Mouse (Mus musculus) heart, embryonic 16.5 days (tissue): ENCODE measurements around the gene 2310009B15Rik. TPM values are rescaled to one million over a fixed set of nuclear protein-coding genes. Genes with fewer than 3 reads are reported as not detected.

Source experiments
- ATAC-seq: fragments of 200-750 bp; cut with Nextera tagmentation; replicated peaks from 2 replicates; pipeline ENCODE4 v1.8.0; 2017; ENCODE audit warnings: moderate number of reproducible peaks; ENCODE audit not compliant: insufficient read depth, low FRiP score; ENCODE audit errors: extremely low read depth
- H3K27ac ChIP-seq: fragments of 300-500 bp; sonication (generic); 2 replicates; pipeline ENCODE4 v1.5.1; 2014; ENCODE audit warnings: mild to moderate bottlenecking, low read length, control low read depth, moderate library complexity
- H3K27me3 ChIP-seq: fragments of 300-500 bp; sonication (generic); 2 replicates; pipeline ENCODE4 v1.6.1; 2014; ENCODE audit warnings: low read length, mixed read lengths; ENCODE audit not compliant: control insufficient read depth, insufficient read depth
- H3K36me3 ChIP-seq: fragments of 300-500 bp; sonication (generic); 2 replicates; pipeline ENCODE4 v1.6.1; 2014; ENCODE audit not compliant: control insufficient read depth, insufficient read depth
- H3K4me1 ChIP-seq: fragments of 300-500 bp; sonication (generic); 2 replicates; pipeline ENCODE4 v1.6.1; 2014; ENCODE audit warnings: low read length, mixed read lengths; ENCODE audit not compliant: control insufficient read depth, insufficient read depth
- H3K4me2 ChIP-seq: fragments of 300-500 bp; sonication (generic); 2 replicates; pipeline ENCODE4 v1.6.1; 2014; ENCODE audit warnings: low read depth, mild to moderate bottlenecking, control low read depth, low read length
- H3K4me3 ChIP-seq: fragments of 300-500 bp; sonication (generic); 2 replicates; pipeline ENCODE4 v1.5.1; 2014; ENCODE audit warnings: mild to moderate bottlenecking, control low read depth, low read length
- H3K9ac ChIP-seq: fragments of 300-500 bp; sonication (generic); 2 replicates; pipeline ENCODE4 v1.6.1; 2014; ENCODE audit warnings: low read length, control low read depth
- H3K9me3 ChIP-seq: fragments of 300-500 bp; sonication (generic); replicated peaks from 2 replicates; pipeline ENCODE4 v1.6.1; 2016; ENCODE audit warnings: low read length; ENCODE audit not compliant: control insufficient read depth
- WGBS: fragments of 180-500 bp; shearing (Covaris S2); extraction: QIAGEN DNeasy Blood & Tissue Kit; methylation state at CpG from one replicate; pipeline ENCODE4 v1.1.7; 2014; 5-methylcytosine and 5-hydroxymethylcytosine counted together
- polyA plus RNA-seq: library from polyadenylated mRNA; unstranded; fragments of >200 nt; fragmentation: Nextera tagmentation; extraction: Ambion mirVana; gene quantifications from 2 replicates; pipeline ENCODE4 v1.2.1, GENCODE M21; 2015

2310009B15Rik gene
- polyA plus RNA-seq, 1 experiment from 2014 or later: 29.4 TPM

DNA sequence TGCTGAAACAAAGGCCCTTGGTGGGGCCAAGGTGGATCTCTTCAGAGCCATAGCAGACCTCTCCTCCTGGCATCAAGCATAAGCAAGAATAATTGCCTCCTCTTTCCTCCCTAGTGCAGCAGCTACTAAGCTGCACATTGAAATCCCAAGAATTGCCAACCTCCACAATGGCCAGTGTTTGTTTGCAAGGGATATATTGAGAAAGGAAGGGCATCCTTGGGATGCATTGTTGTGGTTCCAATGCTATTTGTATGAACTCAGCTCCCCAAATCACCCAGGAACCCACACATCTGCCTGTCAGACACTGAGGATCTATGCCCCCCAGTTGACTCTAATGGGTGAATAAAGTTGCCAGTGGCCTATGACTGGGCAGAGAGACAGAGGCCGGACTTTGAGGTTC, 5.8 kb downstream of the 2310009B15Rik start:
- 89% methylated on average over 1 of the region's 1 CpGs for WGBS
- Histone ChIP-seq H3K9me3 (no peaks in the 10 kb centered on the region), H3K9ac (no peak overlapping the region), H3K4me2 (no peak overlapping the region), H3K27ac (no peak overlapping the region), H3K36me3 (no peaks in the 10 kb centered on the region), H3K4me3 (no peak overlapping the region), H3K4me1 (peaks cover 23% of the 10 kb centered on the region), H3K27me3 (peaks cover 28% of the 10 kb centered on the region)
- ATAC-seq: no peak

DNA sequence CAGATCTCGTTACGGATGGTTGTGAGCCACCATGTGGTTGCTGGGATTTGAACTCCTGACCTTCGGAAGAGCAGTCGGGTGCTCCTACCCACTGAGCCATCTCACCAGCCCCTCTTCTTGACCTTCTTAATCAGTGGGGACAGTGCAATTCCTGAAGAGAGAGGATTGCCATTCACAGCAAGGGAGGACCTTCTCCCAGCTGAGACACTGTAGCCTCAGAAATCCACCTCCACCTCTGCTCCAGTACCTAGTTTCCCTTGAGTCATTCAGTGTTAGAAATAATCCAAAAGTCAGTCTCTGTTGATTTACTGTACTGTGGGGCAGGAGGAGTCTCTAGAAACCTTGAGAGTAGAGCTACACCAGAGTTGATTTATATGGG, 6.5 kb downstream of the 2310009B15Rik start:
- Histone ChIP-seq H3K36me3 (no peaks in the 10 kb centered on the region), H3K4me2 (no peak overlapping the region), H3K4me1 (peaks cover 18% of the 10 kb centered on the region), H3K9ac (no peak overlapping the region), H3K9me3 (no peaks in the 10 kb centered on the region), H3K4me3 (no peak overlapping the region), H3K27me3 (peaks cover 35% of the 10 kb centered on the region), H3K27ac (no peak overlapping the region)
- WGBS: 59% methylated on average over 2 of the region's 4 CpGs
- no peak for ATAC-seq

GRCm38 (mm10) chr1:138849531-138850160, 7.0 kb downstream of the 2310009B15Rik start:
- no peak for ATAC-seq
- H3K9ac ChIP-seq: no peak overlapping the region
- WGBS: 15% methylated on average over 8 of the region's 8 CpGs

DNA sequence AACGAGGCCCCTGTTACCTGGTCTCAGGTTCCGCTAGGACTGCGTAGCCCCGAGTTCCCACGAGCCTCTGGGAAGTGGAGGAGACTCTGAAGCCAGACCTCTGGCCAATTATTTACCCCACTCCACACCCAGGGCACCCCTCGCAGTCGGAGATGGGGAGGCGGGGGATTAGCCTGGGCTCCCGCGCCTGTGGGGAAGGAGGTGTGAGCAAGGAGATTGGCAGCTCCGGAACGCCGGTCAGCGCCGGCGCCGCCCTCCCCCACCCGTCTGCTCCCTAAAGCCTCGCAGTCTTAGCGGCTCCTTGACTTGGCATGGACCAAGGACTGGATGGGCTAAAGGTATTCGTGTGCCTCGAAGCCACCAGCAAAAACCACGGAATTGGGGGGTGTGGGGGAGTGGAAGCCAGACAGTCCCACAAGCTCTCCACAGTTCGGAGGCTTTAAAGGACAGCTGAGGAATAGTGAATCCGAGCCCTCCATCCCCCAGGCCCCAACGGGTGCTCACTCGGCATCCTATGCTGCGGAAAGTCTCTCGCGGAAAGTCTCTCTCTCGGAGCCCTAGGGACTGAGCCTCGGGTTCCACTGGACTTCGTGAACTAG, 8.0 kb downstream of the 2310009B15Rik start, which contains the start of gene Lhx9:
Gene Lhx9 (minus strand): TSS at position 67 of the 599 bp plus-strand sequence.
- H3K4me3 ChIP-seq: peak within 1 kb of the TSS; percentile 53
- peak; percentile 53 for ATAC-seq
- H3K27ac ChIP-seq: no peak within 1 kb of the TSS
- no peak within 1 kb of the TSS for H3K9ac ChIP-seq
- H3K4me2 ChIP-seq: peak within 1 kb of the TSS; percentile 74
- H3K4me1 ChIP-seq: peaks cover 18% of the 10 kb centered on the region
- H3K27me3 ChIP-seq: peaks cover 48% of the 10 kb centered on the region
- H3K36me3 ChIP-seq: no peaks in the 10 kb centered on the region
- WGBS: under 1% methylated on average over 33 of the region's 33 CpGs
- H3K9me3 ChIP-seq: no peaks in the 10 kb centered on the region

More at GRCm38 (mm10) chr1:138849531-138850160, 7.0 kb downstream of the 2310009B15Rik start:
- Histone ChIP-seq H3K4me2 (no peak overlapping the region), H3K4me1 (peaks cover 16% of the 10 kb centered on the region), H3K9me3 (no peaks in the 10 kb centered on the region), H3K27me3 (peaks cover 40% of the 10 kb centered on the region), H3K36me3 (no peaks in the 10 kb centered on the region), H3K4me3 (no peak overlapping the region), H3K27ac (no peak overlapping the region)

DNA sequence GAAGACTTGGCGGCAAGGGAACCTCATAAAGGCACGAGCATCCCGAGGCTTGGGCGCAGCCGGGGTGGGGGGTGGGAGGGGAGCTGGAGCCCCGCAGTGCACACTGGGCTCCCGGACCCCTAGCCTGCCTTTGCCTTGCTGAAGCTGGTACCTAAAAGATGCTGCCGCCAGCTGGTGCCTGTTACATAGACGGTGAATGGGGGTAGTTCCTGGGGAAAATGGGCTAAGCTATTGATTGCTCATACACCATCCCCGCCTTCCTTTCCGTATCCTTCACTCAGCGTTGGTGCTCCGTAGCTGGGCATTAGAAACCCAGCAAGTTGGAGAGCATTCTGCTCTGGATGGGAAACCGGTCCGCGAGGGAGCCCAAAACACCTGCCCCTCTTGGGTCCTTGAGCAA, 8.6 kb downstream of the 2310009B15Rik start:
- H3K27me3 ChIP-seq: peaks cover 48% of the 10 kb centered on the region
- H3K4me3 ChIP-seq: peak overlapping the region; percentile 53
- H3K27ac ChIP-seq: no peak overlapping the region
- H3K9me3 ChIP-seq: no peaks in the 10 kb centered on the region
- H3K9ac ChIP-seq: no peak overlapping the region
- no peaks in the 10 kb centered on the region for H3K36me3 ChIP-seq
- peak overlapping the region; percentile 74 for H3K4me2 ChIP-seq
- H3K4me1 ChIP-seq: peaks cover 23% of the 10 kb centered on the region
- ATAC-seq: no peak
- WGBS: under 1% methylated on average over 16 of the region's 16 CpGs

GRCm38 (mm10) chr1:138847146-138847545, 9.5 kb downstream of the 2310009B15Rik start:
- under 1% methylated on average over 21 of the region's 21 CpGs for WGBS
- H3K36me3 ChIP-seq: no peaks in the 10 kb centered on the region
- peak overlapping the region; percentile 43 for H3K4me3 ChIP-seq
- H3K9ac ChIP-seq: no peak overlapping the region
- ATAC-seq: no peak
- peaks cover 50% of the 10 kb centered on the region for H3K27me3 ChIP-seq
- peaks cover 27% of the 10 kb centered on the region for H3K4me1 ChIP-seq
- H3K27ac ChIP-seq: no peak overlapping the region
- peak overlapping the region; percentile 59 for H3K4me2 ChIP-seq
- no peaks in the 10 kb centered on the region for H3K9me3 ChIP-seq

DNA sequence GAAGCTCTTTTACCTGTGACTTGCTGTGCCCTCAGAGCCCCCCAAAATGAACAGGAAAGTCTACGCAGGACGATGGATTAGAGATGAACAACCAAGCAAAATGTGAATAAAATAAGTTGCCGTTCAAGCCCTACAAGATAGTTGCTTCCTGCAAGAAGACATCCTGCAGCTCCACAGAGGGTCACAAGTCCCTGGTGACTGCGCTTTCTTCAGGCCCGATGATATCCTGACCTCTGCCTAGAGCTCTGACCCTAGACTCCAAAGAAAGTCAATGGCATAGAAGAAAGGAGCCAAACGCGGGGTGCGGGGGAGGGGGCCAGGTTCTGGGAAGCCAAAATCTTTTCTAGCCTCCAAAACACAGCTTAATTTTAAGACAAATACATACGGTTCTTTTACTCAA, 10.1 kb downstream of the 2310009B15Rik start:
- no peak overlapping the region for H3K4me3 ChIP-seq
- H3K9me3 ChIP-seq: no peaks in the 10 kb centered on the region
- WGBS: 10% methylated on average over 9 of the region's 9 CpGs
- no peak overlapping the region for H3K4me2 ChIP-seq
- peaks cover 50% of the 10 kb centered on the region for H3K27me3 ChIP-seq
- no peaks in the 10 kb centered on the region for H3K36me3 ChIP-seq
- H3K27ac ChIP-seq: no peak overlapping the region
- ATAC-seq: no peak
- H3K9ac ChIP-seq: no peak overlapping the region
- H3K4me1 ChIP-seq: peaks cover 31% of the 10 kb centered on the region

DNA sequence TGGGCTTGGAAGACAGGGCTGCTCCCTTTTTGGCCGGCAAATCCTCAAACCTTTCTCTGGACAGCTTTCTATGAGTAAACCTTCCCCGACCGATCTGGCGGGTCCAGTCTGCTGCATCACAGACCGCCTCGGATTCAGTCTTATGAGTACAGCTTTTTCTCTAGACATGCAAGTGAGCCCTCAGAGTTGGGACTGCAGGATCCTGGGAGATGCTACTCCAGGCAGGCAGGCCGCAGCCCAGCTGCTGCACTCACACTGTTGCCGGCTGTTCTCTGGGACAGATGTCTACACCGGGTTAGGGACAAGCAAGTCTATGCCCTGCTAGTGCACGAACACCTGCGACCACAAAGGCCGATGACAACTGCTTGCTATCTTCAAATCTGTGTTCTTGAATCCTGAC, 10.5 kb downstream of the 2310009B15Rik start:
- Histone ChIP-seq H3K27me3 (peaks cover 50% of the 10 kb centered on the region), H3K4me2 (no peak overlapping the region), H3K9ac (no peak overlapping the region), H3K9me3 (no peaks in the 10 kb centered on the region), H3K27ac (no peak overlapping the region), H3K36me3 (no peaks in the 10 kb centered on the region), H3K4me1 (peaks cover 34% of the 10 kb centered on the region), H3K4me3 (no peak overlapping the region)
- no peak for ATAC-seq
- 15% methylated on average over 12 of the region's 12 CpGs for WGBS

DNA sequence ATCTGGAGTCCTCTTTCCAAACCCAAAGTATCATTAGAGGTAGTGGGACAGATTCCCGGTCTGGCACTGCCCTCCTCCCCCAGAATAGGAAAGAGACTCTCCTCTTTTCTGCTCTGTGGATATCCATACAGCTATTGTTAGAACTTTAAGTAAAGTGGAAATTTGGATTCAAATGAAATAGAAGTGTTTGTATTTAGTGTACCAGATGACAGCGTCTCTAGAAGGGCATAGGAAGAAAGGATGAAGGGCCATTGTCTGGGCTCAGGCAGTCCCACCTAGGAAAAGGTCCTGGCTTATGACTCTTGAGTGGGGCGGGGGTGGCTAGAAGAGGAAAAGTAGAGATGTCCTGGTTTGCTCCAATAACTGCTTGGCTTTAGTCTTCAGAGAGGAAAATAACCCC, 11.2 kb downstream of the 2310009B15Rik start:
- no peak for ATAC-seq
- H3K9ac ChIP-seq: no peak overlapping the region
- no peak overlapping the region for H3K4me2 ChIP-seq
- 28% methylated on average over 3 of the region's 3 CpGs for WGBS
- peaks cover 50% of the 10 kb centered on the region for H3K27me3 ChIP-seq
- no peak overlapping the region for H3K27ac ChIP-seq
- no peak overlapping the region for H3K4me3 ChIP-seq
- peaks cover 34% of the 10 kb centered on the region for H3K4me1 ChIP-seq
- no peaks in the 10 kb centered on the region for H3K9me3 ChIP-seq
- H3K36me3 ChIP-seq: no peaks in the 10 kb centered on the region
